Mouse (Mus musculus): ENCODE measurements around the gene Diaph3. TPM values are rescaled to one million over a fixed set of nuclear protein-coding genes. Genes with fewer than 3 reads are reported as not detected.
"Not testable (repeated sequence)": the region's sequence is repeated elsewhere in the genome, so short reads cannot be mapped to it uniquely, and the experiment has no call there.

Gene Diaph3
- total RNA-seq, 2 experiments from 2014 or later: 2.5 to 2.7 TPM

DNA sequence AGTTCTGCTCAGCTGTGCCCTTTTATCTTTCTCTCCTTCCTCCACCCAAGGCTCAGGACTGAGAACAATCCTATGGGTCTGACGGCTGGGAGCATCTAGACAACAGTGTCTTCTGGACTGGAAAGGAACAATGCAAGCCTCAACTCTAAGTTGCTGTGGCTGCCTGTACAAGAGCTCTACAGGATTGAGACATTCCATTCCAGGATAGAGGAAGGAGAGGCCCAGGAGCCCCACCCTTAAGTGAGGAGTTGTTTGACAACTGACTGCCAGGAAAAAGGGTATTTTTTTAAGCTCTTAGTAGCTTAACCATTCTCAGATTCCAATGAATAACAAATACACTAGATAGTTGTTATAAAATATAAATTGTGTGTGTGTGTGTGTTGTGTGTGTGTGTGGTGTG, 53.0 kb downstream of the Diaph3 start:
- intact Hi-C loops (cut with DNase I; ENCODE audit: low total_unique reads): no loop called here
- DNase-seq: no peak

DNA sequence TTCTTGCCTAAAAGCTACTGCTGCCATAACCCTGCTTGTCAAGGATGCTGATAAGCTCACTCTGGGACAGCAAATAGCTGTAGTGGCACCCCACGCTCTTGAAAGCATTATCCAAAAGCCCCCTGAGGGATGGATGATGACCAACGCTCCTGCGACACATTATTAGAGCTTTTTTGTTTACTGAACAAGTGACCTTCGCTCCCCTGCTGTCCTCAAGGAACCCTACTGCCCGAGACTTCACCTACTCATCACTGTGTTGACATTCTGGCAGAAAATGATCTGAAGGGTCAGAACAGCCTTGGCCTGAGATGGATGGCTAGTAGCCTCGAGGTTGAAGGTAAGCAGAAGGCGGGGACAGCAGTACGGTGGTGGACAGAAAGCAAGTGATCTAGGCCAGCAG, 56.1 kb downstream of the Diaph3 start:
- intact Hi-C loops (cut with DNase I; ENCODE audit: low total_unique reads); DNase-seq: not testable (repeated sequence)

DNA sequence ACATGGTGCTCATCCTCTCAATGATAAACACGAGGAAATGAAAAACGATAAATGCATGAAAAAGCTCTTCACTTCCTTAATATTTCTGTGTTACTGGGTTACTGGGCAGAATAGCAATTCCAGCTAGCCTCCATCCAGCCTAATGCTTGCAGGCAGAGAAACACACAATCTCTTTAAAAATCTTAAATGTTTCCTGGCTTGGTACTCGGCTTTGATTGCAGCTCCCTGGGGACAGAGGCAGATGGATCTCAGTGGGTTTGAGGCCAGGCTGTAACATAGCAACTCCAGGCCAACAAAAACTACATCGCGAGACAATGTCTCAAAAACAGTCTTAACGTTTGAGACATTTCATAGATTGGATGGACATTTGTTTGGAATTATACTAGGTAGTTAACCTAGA, 57.1 kb downstream of the Diaph3 start:
- intact Hi-C loops (cut with DNase I; ENCODE audit: low total_unique reads): no loop called here
- DNase-seq: no peak

DNA sequence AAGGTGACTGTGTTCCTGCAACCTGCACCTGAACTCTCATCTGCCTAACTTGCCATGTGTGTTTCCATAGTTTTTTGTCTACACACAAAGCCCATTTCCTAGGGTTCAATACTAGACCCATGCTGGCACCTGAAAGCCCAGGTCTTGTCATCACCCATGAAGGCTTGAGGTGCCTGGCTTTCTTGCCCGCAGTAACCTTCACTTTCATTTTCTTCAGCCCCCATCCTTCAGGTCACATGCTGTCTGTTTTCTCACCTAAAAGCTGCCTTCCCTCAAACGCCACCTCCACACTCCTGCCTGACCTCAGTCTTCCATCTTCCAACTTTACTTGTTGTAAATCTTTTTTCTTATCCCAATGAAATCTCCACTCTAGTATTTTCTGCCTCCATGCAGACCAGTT, 61.3 kb downstream of the Diaph3 start:
- DNase-seq: no peak
- intact Hi-C loops (cut with DNase I; ENCODE audit: low total_unique reads): no loop called here

GRCm38 (mm10) chr14:87075021-87075531, 66.0 kb downstream of the Diaph3 start:
- no peak for DNase-seq
- intact Hi-C loops (cut with DNase I; ENCODE audit: low total_unique reads): no loop called here

DNA sequence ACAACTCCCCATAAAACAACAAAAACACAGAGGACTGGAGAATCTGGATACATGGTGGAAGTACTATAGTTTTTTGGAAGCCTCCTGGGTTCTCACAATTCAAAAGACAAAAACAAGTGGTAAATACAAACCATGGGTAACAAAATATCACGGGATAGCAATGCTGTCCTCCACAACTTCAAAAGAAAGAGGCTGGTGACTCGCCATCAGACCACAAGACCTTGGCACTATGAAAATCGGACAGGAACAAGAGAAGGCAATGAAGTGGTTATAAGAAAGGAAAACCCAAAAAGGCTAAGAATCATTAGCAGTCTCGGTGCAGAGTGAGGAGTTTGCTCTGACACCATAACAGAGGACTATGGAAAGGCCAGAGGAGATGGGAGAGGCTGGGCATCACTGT, 76.8 kb downstream of the Diaph3 start:
- intact Hi-C loops (cut with DNase I; ENCODE audit: low total_unique reads): no loop called here
- DNase-seq: no peak

DNA sequence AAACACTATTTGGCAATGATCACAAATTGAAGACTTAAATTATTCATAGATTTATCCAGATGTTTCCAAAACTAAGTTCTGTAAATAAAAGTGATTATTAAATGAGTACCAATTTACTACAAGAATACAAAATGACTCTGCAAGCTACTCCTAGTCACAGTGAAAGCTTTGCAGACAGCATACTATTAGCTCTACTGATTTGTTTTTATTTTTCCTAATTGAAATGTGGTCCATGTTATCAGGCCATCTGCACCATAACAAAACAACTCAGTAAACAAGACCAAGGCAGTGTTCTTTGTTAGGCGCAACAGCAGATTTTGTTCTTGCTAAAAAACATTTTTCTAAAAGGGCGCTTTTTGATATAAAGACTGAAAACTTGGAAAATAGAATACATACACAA, 84.9 kb downstream of the Diaph3 start:
- intact Hi-C loops (cut with DNase I; ENCODE audit: low total_unique reads): no loop called here
- no peak for DNase-seq

DNA sequence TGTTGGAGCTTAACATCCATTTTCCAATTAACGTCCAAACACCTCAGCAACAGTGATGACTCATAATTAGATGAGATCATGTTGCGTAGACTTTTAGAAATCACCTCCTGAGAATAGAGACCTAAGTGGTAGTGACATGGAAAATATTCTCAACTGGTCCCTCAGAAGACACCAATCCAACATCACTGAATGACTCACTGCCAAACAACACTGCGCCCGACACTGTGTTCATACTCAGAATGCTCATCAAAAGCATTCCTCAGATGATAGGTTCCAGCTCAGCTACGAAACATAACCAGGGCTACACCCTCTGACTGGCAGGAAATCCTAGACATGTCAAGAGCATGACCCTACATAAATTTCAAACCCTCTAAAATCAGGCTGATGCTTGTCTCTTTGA, 89.8 kb downstream of the Diaph3 start:
- no peak for DNase-seq
- intact Hi-C loops (cut with DNase I; ENCODE audit: low total_unique reads): no loop called here

DNA sequence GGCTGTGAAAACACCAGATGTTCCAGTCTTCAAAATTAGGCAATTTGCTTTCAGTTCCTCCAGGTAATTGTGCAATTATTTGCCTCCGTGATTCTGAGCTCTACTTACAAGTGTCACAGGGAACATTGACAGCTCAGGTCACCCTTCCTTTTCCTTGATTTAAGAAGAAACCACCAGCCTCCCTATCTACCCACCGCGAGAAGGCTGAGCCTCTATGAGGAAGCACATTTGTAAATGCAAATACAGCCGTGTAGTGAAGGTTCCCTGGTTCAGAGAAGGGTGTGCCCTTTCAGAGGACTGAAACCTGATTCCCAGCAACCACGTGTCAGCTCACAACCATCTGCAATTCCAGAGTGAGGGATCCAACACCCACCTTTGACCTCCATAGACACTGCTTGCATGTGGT, 96.6 kb downstream of the Diaph3 start:
- intact Hi-C loops (cut with DNase I; ENCODE audit: low total_unique reads): no loop called here
- no peak for DNase-seq

- intact Hi-C loops (cut with DNase I; ENCODE audit: low total_unique reads): no loop called here
- no peak for DNase-seq
Observed at GRCm38 (mm10) chr14:87020240-87020639, 120.8 kb downstream of the Diaph3 start.

- DNase-seq: no peak
- intact Hi-C loops (cut with DNase I; ENCODE audit: low total_unique reads): no loop called here
Observed at GRCm38 (mm10) chr14:87019687-87020086, 121.3 kb downstream of the Diaph3 start.

GRCm38 (mm10) chr14:86997318-86997717, 143.7 kb downstream of the Diaph3 start:
- DNase-seq: no peak
- intact Hi-C loops (cut with DNase I; ENCODE audit: low total_unique reads): no loop called here

DNA sequence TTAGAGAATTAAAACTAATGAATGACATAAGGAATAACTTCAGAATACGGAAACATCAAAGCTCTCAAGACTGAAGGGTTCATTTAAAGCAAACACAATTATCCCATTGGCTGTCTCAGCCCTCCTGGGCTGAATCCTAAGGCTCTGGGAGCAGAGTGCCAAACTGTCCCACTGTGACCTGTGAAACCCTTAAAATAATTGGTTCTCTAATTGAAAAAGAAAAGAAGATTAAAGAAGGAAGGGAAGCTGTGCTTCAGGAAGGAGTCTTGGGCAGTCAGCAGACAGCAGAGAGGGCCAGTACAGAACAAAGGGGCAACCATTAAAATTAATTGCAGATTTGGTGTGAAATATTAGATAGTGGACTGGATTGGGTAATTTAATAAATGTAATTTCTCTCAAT, 189.9 kb downstream of the Diaph3 start:
- intact Hi-C loops (cut with DNase I; ENCODE audit: low total_unique reads): no loop called here
- no peak for DNase-seq

GRCm38 (mm10) chr14:86937953-86938352, 203.1 kb downstream of the Diaph3 start:
- intact Hi-C loops (cut with DNase I; ENCODE audit: low total_unique reads): no loop called here
- no peak for DNase-seq

DNA sequence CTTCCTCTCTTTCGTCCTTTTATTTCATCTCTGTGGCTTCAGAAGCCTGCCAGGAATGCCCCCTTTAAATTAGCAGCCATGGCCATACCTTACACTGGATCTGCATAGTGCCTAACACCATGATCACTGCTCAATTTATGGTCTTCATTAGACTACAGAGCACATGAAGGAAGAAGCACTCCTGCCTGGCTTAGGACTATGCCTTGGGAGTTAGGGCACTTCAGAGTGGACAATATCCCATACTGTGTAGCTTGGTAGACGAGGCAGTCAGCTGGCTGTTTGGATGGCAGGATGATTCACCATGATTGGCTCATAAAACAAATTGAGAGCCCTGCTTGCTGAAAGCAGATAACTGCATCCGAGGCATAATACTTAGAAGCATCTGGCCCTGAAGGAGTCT, 204.6 kb downstream of the Diaph3 start:
- intact Hi-C loops (cut with DNase I; ENCODE audit: low total_unique reads): no loop called here
- DNase-seq: no peak

- intact Hi-C loops (cut with DNase I; ENCODE audit: low total_unique reads): no loop called here
- DNase-seq: no peak
Observed at GRCm38 (mm10) chr14:86930763-86931162, 210.3 kb downstream of the Diaph3 start.

GRCm38 (mm10) chr14:86926827-86927226, 214.2 kb downstream of the Diaph3 start:
- intact Hi-C loops (cut with DNase I; ENCODE audit: low total_unique reads): no loop called here
- no peak for DNase-seq

DNA sequence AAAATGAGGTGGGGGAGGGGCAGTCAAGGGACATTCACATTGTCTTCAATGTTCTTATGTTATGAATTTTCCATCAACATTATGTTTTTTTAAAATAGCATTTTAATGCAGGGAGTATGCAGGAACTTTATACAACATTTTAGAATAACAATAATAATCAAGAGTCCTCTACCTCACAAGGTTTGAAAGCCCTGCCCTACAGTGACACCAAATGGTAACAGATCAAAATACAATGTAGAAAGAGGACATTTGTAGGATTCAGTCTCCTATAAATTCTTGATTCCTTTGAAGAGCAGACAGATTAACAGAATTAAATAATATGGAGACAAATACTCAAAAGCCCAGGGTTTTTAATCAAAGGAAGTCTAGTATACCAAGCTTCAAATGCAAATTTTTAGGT, 242.1 kb downstream of the Diaph3 start:
- intact Hi-C loops (cut with DNase I; ENCODE audit: low total_unique reads): no loop called here
- no peak for DNase-seq

- no peak for DNase-seq
- intact Hi-C loops (cut with DNase I; ENCODE audit: low total_unique reads): no loop called here
Observed at GRCm38 (mm10) chr14:86889070-86889804, 251.8 kb downstream of the Diaph3 start.

DNA sequence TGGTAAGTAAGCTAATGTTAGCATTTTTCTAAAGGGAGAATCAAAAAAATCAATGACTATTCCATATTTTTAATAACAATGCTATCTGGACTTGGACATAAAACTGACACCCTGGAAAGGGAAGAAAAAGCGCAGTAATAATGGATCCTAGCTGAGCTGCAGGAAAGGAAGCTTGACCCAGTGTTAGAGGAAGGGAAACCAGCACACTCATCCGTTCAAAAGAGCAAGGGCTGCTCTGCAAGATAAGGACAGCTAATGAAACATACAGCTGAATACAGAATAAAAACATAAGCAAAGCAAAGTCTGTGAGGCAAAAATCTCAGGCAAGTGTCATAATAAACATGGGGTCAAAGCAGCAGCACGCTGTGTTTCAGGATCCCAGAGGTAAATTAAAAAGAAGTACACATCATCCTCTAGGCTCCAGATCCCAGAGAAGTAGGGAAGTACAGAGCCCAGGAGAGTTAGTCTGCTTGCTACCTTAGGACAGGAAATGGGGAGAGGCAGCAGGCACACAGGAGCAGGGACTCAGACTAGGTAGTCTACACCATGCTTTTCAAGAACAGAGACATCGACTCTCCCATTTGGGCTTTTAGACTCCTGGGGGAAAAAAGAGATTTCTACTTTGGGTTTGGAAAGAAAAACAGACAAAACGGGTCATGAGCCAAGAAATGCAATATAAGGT, 255.5 kb downstream of the Diaph3 start:
- DNase-seq: no peak
- intact Hi-C loops (cut with DNase I; ENCODE audit: low total_unique reads): no loop called here

DNA sequence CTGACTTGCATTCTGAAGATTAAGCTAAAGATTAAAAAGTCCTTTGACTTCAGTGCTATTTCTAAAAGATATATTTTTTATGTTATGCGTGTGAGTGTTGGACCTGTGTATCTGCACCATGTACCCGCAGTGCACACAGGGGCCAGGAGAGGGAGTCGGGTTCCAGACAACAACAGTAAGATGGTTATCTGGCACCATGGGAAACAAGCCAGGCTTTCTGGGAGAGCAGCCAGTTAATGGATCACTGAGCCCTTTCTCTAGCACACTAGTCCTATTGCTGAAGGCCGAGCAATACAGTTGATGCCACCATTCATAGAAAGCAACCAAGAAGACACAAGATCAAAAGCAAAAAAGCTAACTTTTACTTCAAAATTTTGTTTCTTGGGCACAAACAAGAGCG, 271.5 kb downstream of the Diaph3 start:
- peak; percentile 5 for DNase-seq

More for the DNA sequence above, 271.5 kb downstream of the Diaph3 start:
- intact Hi-C loops (cut with DNase I; ENCODE audit: low total_unique reads): no loop called here
